Mouse (Mus musculus) cerebral cortex, adult 2 months (tissue): ENCODE results near the gene Bax.

Source experiments
- WGBS: fragments of 180-500 bp; shearing (Covaris S2); methylation state at CpG from one replicate; pipeline ENCODE4 v1.1.7; 2018; 5-methylcytosine and 5-hydroxymethylcytosine counted together

Bax gene

DNA sequence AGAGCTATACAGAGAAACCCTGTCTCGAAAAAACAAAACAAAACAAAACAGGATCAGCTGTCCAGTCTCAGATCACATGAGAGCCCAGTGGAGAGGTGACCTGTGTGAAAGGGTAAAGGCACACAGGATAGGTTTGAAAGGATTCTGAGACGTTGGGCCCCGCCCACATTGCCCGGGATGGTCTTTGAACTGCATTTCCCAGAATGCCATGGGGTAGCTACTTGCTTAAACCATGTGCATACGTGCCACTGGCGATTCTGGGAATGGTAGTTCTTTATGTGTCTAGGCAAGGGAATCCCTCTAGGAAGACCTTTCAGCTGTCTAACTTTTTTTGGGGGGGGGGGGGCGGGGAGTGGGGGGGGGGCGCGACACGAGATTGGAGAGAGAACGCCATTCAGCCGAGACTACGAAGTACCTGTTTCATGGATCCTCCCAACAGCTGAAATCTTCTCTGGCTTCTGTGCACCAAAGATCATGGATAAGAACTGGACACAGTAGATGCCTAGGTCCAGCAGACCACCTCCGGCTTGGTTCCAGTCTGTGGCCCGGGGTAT, 14.8 kb upstream of the Bax start, which contains the start of gene Tulp2:
Tulp2 (plus strand) TSS at position 504 of the 554 bp plus-strand sequence.
- 51% methylated on average over 15 of the region's 15 CpGs for WGBS

GRCm38 (mm10) chr7:45480310-45480709, 13.6 kb upstream of the Bax start:
- 87% methylated on average over 4 of the region's 4 CpGs for WGBS

- WGBS: 93% methylated on average over 7 of the region's 7 CpGs
Observed at GRCm38 (mm10) chr7:45478774-45479173, 12.1 kb upstream of the Bax start.

DNA sequence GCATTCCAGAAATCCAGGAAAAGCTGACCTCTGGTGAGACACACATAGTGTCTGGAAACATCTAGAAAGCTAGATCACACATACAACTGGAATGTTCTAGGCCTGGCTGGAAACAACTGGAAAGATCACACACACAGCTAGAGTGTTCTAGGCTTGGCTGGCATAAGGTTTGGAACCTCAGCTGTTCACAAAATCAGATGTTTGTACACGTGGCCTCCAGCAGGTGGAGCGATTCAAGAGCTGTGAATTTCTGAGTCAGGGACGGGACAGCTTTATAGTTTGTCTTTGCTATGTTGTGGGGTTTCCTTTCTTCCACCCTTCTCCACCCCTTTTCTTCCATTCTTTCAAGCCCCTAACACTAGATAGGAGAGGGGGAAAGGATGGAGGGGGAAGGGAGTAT, 10.3 kb upstream of the Bax start:
- 2% methylated on average over 3 of the region's 3 CpGs for WGBS

- 56% methylated on average over 1 of the region's 1 CpGs for WGBS
Observed at GRCm38 (mm10) chr7:45476453-45476852, 9.8 kb upstream of the Bax start.

- 82% methylated on average over 16 of the region's 16 CpGs for WGBS
Observed at GRCm38 (mm10) chr7:45475291-45475969, 8.7 kb upstream of the Bax start.

GRCm38 (mm10) chr7:45470869-45471268, 4.2 kb upstream of the Bax start:
- WGBS: 5% methylated on average over 3 of the region's 3 CpGs

- 35% methylated on average over 7 of the region's 7 CpGs for WGBS
Observed at GRCm38 (mm10) chr7:45467090-45467670, 482 bp upstream of the Bax start.

- WGBS: 58% methylated on average over 9 of the region's 9 CpGs
Observed at GRCm38 (mm10) chr7:45465549-45465948, 1.1 kb downstream of the Bax start.

GRCm38 (mm10) chr7:45465112-45465511, 1.6 kb downstream of the Bax start:
- WGBS: 95% methylated on average over 12 of the region's 12 CpGs

GRCm38 (mm10) chr7:45463987-45464778, 2.5 kb downstream of the Bax start:
- WGBS: 91% methylated on average over 7 of the region's 7 CpGs

DNA sequence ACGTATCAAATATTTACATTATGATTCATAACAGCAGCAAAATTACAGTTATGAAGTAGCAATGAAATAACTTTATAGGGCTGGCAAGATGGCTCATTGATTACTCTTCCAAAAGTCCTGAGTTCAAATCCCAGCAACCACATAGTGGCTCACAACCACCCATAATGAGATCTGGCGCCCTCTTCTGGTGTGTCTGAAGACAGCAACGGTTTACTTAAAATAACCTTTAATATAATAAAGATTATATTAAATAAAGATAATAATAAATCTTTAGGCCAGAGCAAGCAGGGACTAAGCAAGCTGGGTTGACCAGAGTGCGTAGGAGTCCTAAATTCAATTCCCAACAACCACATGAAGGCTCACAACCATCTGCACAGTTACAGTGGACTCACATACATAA, 3.8 kb downstream of the Bax start:
- WGBS: 79% methylated on average over 4 of the region's 4 CpGs

GRCm38 (mm10) chr7:45462325-45462724, 4.4 kb downstream of the Bax start:
- 86% methylated on average over 4 of the region's 4 CpGs for WGBS

- WGBS: 83% methylated on average over 4 of the region's 4 CpGs
Observed at GRCm38 (mm10) chr7:45461781-45462180, 4.9 kb downstream of the Bax start.

GRCm38 (mm10) chr7:45461326-45461725, 5.4 kb downstream of the Bax start:
- 69% methylated on average over 5 of the region's 5 CpGs for WGBS

GRCm38 (mm10) chr7:45460860-45461314, 5.8 kb downstream of the Bax start:
- WGBS: 40% methylated on average over 13 of the region's 13 CpGs

- 66% methylated on average over 7 of the region's 7 CpGs for WGBS
Observed at GRCm38 (mm10) chr7:45460377-45460776, 6.3 kb downstream of the Bax start.

GRCm38 (mm10) chr7:45459564-45460140, 7.0 kb downstream of the Bax start, which contains the start of gene Ftl1:
Gene Ftl1, minus strand, starts transcription at chr7:45459884.
- 1% methylated on average over 34 of the region's 37 CpGs for WGBS

DNA sequence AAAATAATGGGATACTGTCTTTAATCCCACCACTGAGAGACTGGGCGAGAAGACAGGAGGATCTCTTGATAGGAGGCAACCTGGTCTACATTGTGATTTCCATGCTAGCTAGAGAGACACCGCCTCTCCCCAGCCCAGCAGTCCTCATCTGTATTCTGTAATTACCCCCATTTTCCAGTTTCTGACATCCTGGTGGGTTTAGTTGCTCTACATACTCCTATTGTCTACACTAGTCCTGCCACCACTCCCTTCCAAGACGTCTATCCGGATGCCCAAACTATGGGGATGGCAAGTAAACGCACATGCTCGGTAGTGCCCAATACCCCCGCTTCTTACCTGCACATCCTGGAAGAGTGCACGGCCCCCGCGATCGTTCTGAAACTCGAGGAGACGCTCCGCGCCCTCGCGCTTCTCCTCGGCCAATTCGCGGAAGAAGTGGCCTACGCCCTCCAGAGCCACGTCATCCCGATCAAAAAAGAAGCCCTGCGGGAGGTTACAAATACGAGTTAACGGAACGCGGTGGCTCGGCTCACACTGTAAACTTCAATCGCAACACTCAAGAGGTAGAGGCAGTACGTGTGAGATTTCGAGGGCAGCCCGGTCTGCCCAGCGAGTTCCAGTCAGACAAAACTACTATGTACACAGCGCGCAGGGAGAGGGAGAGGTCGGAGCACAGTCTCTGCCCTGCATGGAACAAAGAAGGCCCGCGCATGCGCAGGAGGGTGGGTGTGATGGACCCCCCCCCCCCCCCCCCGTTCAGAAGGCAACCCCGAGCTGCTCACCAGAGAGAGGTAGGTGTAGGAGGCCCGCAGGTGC, 7.7 kb downstream of the Bax start:
- WGBS: 1% methylated on average over 43 of the region's 43 CpGs

DNA sequence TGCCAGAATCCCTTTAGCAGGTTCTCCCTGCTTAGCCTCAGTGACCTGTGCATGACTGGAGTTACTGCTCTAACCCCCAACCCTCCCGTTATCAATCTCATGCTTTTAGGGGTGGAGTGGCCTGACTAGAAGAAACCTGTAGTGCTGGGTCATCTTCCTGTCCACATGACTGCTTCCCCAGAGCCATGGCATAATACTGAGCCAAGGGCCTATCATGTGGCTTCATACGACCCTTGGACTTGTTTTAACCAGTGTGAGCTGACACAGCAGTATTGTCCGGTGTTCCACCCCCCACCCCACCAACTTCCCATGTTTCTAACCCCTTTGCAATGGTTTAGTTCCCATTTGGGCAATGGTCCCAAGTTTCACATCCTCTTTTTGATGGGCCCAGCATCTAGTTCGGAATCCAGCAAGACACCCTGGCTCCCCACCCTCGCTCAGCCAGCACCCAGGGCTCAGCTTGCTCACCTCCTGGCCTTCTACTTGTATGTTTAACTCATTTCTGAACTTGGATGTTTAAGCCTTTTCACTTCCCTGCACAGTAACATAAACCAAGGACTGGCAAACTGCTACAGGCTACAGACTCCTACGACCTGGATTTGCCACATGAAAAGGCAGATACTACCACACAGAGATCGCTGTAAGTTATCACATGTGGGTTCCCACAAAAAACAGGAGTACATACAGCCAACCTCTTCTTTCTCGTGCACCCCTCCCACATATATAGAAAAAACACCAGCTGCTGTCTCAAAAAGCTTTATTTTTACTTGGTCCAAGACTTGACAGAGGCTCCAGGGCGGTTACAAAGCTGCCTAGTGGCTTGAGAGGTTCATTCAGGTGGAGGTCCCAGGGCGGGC, 9.3 kb downstream of the Bax start:
- 38% methylated on average over 10 of the region's 10 CpGs for WGBS
